Mouse (Mus musculus): ENCODE results near the gene Mcoln2. TPM values are rescaled to one million over a fixed set of nuclear protein-coding genes. Genes with fewer than 3 reads are reported as not detected.

The Mcoln2 gene
- 0.30 TPM in 1 of 2 replicates, not detected in the other for polyA plus RNA-seq (2014; fragmentation: Nextera tagmentation; extraction: Ambion mirVana)

GRCm38 (mm10) chr3:146149156-146150057, at the start of gene Mcoln2:
Mcoln2 (plus strand) TSS chr3:146149833.
- H3K27ac ChIP-seq (replicated peaks; ENCODE audit: low read depth, low read length) = no peak within 1 kb of the TSS
- H3K9ac ChIP-seq (replicated peaks; ENCODE audit: low read length) = peak within 1 kb of the TSS; percentile 34; the same call in 1 of the 2 replicates
- no peaks in the 10 kb centered on the region for H3K36me3 ChIP-seq (ENCODE audit: control insufficient read depth, insufficient read depth, low read length)
- no peaks in the 10 kb centered on the region for H3K9me3 ChIP-seq (ENCODE audit: control insufficient read depth, low read length)
- peaks cover 26% of the 10 kb centered on the region for H3K27me3 ChIP-seq (ENCODE audit: control insufficient read depth, insufficient read depth, low read length)
- 0 out of 2 replicates have a peak, but pooled peaks have one; percentile 27 for ATAC-seq (ENCODE audit: low FRiP score, low TSS enrichment)
- DNase-seq = peak; percentile 13
- WGBS = 12% methylated on average over 34 of the region's 34 CpGs
- peak within 1 kb of the TSS; percentile 34 for H3K4me3 ChIP-seq (replicated peaks; ENCODE audit: low read depth, low read length)
- H3K4me1 ChIP-seq (ENCODE audit: control insufficient read depth, insufficient read depth, low read length) = peaks cover 8% of the 10 kb centered on the region; the same call in 1 of the 2 replicates
- peak within 1 kb of the TSS; percentile 82 for H3K4me2 ChIP-seq (ENCODE audit: low read length)

- Histone ChIP-seq H3K4me2 (ENCODE audit: low read length) (no peak overlapping the region), H3K4me3 (replicated peaks; ENCODE audit: low read depth, low read length) (no peak overlapping the region), H3K36me3 (ENCODE audit: control insufficient read depth, insufficient read depth, low read length) (no peaks in the 10 kb centered on the region), H3K4me1 (ENCODE audit: control insufficient read depth, insufficient read depth, low read length) (no peaks in the 10 kb centered on the region), H3K27ac (replicated peaks; ENCODE audit: low read depth, low read length) (no peak overlapping the region), H3K27me3 (ENCODE audit: control insufficient read depth, insufficient read depth, low read length) (no peaks in the 10 kb centered on the region), H3K9ac (replicated peaks; ENCODE audit: low read length) (no peak overlapping the region), H3K9me3 (ENCODE audit: control insufficient read depth, low read length) (no peaks in the 10 kb centered on the region)
- DNase-seq (no peak), ATAC-seq (ENCODE audit: low FRiP score, low TSS enrichment) (no peak)
Observed at GRCm38 (mm10) chr3:146099925-146100324, 49.7 kb upstream of the Mcoln2 start.

GRCm38 (mm10) chr3:146102049-146102448, 47.6 kb upstream of the Mcoln2 start:
- no peak for ATAC-seq (ENCODE audit: low FRiP score, low TSS enrichment)
- no peaks in the 10 kb centered on the region for H3K4me1 ChIP-seq (ENCODE audit: control insufficient read depth, insufficient read depth, low read length)
- H3K4me2 ChIP-seq (ENCODE audit: low read length) = no peak overlapping the region
- no peaks in the 10 kb centered on the region for H3K36me3 ChIP-seq (ENCODE audit: control insufficient read depth, insufficient read depth, low read length)
- no peak for DNase-seq
- no peak overlapping the region for H3K9ac ChIP-seq (replicated peaks; ENCODE audit: low read length)
- no peak overlapping the region for H3K27ac ChIP-seq (replicated peaks; ENCODE audit: low read depth, low read length)
- H3K27me3 ChIP-seq (ENCODE audit: control insufficient read depth, insufficient read depth, low read length) = no peaks in the 10 kb centered on the region
- H3K9me3 ChIP-seq (ENCODE audit: control insufficient read depth, low read length) = no peaks in the 10 kb centered on the region
- H3K4me3 ChIP-seq (replicated peaks; ENCODE audit: low read depth, low read length) = no peak overlapping the region
- WGBS = 65% methylated on average over 6 of the region's 6 CpGs

GRCm38 (mm10) chr3:146107116-146107849, 42.4 kb upstream of the Mcoln2 start:
- Histone ChIP-seq H3K4me1 (ENCODE audit: control insufficient read depth, insufficient read depth, low read length) (no peaks in the 10 kb centered on the region), H3K9ac (replicated peaks; ENCODE audit: low read length) (no peak overlapping the region; the same call in 1 of the 2 replicates), H3K36me3 (ENCODE audit: control insufficient read depth, insufficient read depth, low read length) (no peaks in the 10 kb centered on the region), H3K4me2 (ENCODE audit: low read length) (peak overlapping the region; percentile 61), H3K9me3 (ENCODE audit: control insufficient read depth, low read length) (no peaks in the 10 kb centered on the region), H3K27me3 (ENCODE audit: control insufficient read depth, insufficient read depth, low read length) (no peaks in the 10 kb centered on the region), H3K4me3 (replicated peaks; ENCODE audit: low read depth, low read length) (peak overlapping the region; percentile 30), H3K27ac (replicated peaks; ENCODE audit: low read depth, low read length) (no peak overlapping the region)
- 3% methylated on average over 18 of the region's 18 CpGs for WGBS
- ATAC-seq (ENCODE audit: low FRiP score, low TSS enrichment) (peak; percentile 72), DNase-seq (peak; percentile 70)

- Histone ChIP-seq H3K9ac (replicated peaks; ENCODE audit: low read length) (no peak within 1 kb of the TSS; the same call in 1 of the 2 replicates), H3K4me1 (ENCODE audit: control insufficient read depth, insufficient read depth, low read length) (no peaks in the 10 kb centered on the region), H3K4me3 (replicated peaks; ENCODE audit: low read depth, low read length) (peak within 1 kb of the TSS; percentile 30), H3K36me3 (ENCODE audit: control insufficient read depth, insufficient read depth, low read length) (no peaks in the 10 kb centered on the region), H3K9me3 (ENCODE audit: control insufficient read depth, low read length) (no peaks in the 10 kb centered on the region), H3K27me3 (ENCODE audit: control insufficient read depth, insufficient read depth, low read length) (no peaks in the 10 kb centered on the region), H3K27ac (replicated peaks; ENCODE audit: low read depth, low read length) (no peak within 1 kb of the TSS), H3K4me2 (ENCODE audit: low read length) (peak within 1 kb of the TSS; percentile 61)
- ATAC-seq (ENCODE audit: low FRiP score, low TSS enrichment) = peak; percentile 96
- DNase-seq = peak; percentile 94
- WGBS = 9% methylated on average over 18 of the region's 18 CpGs
Observed at GRCm38 (mm10) chr3:146107921-146108571, 41.6 kb upstream of the Mcoln2 start, which contains the start of gene Wdr63. Wdr63 (minus strand) TSS chr3:146108130.

GRCm38 (mm10) chr3:146108945-146109344, 40.7 kb upstream of the Mcoln2 start:
- no peaks in the 10 kb centered on the region for H3K9me3 ChIP-seq (ENCODE audit: control insufficient read depth, low read length)
- DNase-seq = no peak
- no peak overlapping the region for H3K4me2 ChIP-seq (ENCODE audit: low read length)
- H3K36me3 ChIP-seq (ENCODE audit: control insufficient read depth, insufficient read depth, low read length) = no peaks in the 10 kb centered on the region
- H3K9ac ChIP-seq (replicated peaks; ENCODE audit: low read length) = no peak overlapping the region
- H3K4me1 ChIP-seq (ENCODE audit: control insufficient read depth, insufficient read depth, low read length) = no peaks in the 10 kb centered on the region
- 55% methylated on average over 2 of the region's 2 CpGs for WGBS
- ATAC-seq (ENCODE audit: low FRiP score, low TSS enrichment) = no peak
- H3K27me3 ChIP-seq (ENCODE audit: control insufficient read depth, insufficient read depth, low read length) = no peaks in the 10 kb centered on the region
- H3K4me3 ChIP-seq (replicated peaks; ENCODE audit: low read depth, low read length) = no peak overlapping the region
- no peak overlapping the region for H3K27ac ChIP-seq (replicated peaks; ENCODE audit: low read depth, low read length)

- ATAC-seq (ENCODE audit: low FRiP score, low TSS enrichment) = no peak
- Histone ChIP-seq H3K4me2 (ENCODE audit: low read length) (no peak overlapping the region), H3K4me3 (replicated peaks; ENCODE audit: low read depth, low read length) (no peak overlapping the region), H3K4me1 (ENCODE audit: control insufficient read depth, insufficient read depth, low read length) (no peaks in the 10 kb centered on the region), H3K9ac (replicated peaks; ENCODE audit: low read length) (no peak overlapping the region), H3K9me3 (ENCODE audit: control insufficient read depth, low read length) (no peaks in the 10 kb centered on the region), H3K27ac (replicated peaks; ENCODE audit: low read depth, low read length) (no peak overlapping the region), H3K36me3 (ENCODE audit: control insufficient read depth, insufficient read depth, low read length) (no peaks in the 10 kb centered on the region), H3K27me3 (ENCODE audit: control insufficient read depth, insufficient read depth, low read length) (no peaks in the 10 kb centered on the region)
- 81% methylated on average over 2 of the region's 2 CpGs for WGBS
- no peak for DNase-seq
Observed at GRCm38 (mm10) chr3:146110358-146110757, 39.3 kb upstream of the Mcoln2 start.

GRCm38 (mm10) chr3:146110916-146111315, 38.7 kb upstream of the Mcoln2 start:
- no peak overlapping the region for H3K4me2 ChIP-seq (ENCODE audit: low read length)
- no peaks in the 10 kb centered on the region for H3K9me3 ChIP-seq (ENCODE audit: control insufficient read depth, low read length)
- ATAC-seq (ENCODE audit: low FRiP score, low TSS enrichment) (no peak), DNase-seq (no peak)
- H3K4me3 ChIP-seq (replicated peaks; ENCODE audit: low read depth, low read length) = no peak overlapping the region
- H3K9ac ChIP-seq (replicated peaks; ENCODE audit: low read length) = no peak overlapping the region
- no peaks in the 10 kb centered on the region for H3K36me3 ChIP-seq (ENCODE audit: control insufficient read depth, insufficient read depth, low read length)
- H3K27me3 ChIP-seq (ENCODE audit: control insufficient read depth, insufficient read depth, low read length) = no peaks in the 10 kb centered on the region
- WGBS = 79% methylated on average over 6 of the region's 6 CpGs
- H3K27ac ChIP-seq (replicated peaks; ENCODE audit: low read depth, low read length) = no peak overlapping the region
- H3K4me1 ChIP-seq (ENCODE audit: control insufficient read depth, insufficient read depth, low read length) = no peaks in the 10 kb centered on the region

Data from midbrain, embryonic 14.5 days (tissue).